Mouse (Mus musculus): ENCODE measurements around the gene Trappc12. TPM values are rescaled to one million over a fixed set of nuclear protein-coding genes. Genes with fewer than 3 reads are reported as not detected.

The Trappc12 gene
- total RNA-seq, 1 experiment: 18.9 TPM

DNA sequence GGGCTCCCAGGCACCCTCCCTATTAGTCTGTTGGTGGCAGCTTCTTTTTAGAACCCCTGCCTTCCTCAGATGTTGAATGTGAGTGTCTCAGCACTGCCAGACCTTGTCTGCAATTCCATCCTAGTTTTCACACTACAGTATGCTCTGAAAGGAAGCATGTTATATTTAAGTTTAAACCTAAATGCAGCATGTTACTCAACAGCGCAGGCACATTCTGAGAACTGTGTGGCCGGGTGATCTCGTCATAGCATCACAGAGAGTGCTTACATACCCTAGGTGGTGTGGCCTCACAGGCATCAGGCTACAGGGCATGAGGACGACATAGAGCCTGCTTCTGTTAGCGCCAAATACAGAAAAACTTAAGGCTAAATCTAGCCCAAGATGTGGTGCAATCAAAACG lies 25.4 kb upstream of the Trappc12 start:
- no peaks in the 10 kb centered on the region for H3K9me3 ChIP-seq (ENCODE audit: control insufficient read depth, insufficient read depth, low read depth, low read length)
- no peak overlapping the region for H3K9ac ChIP-seq (ENCODE audit: insufficient read depth, low read depth, low read length, poor library complexity, severe bottlenecking)
- no peaks in the 10 kb centered on the region for H3K36me3 ChIP-seq (ENCODE audit: control insufficient read depth, insufficient read depth, low read length, poor library complexity, severe bottlenecking)
- no peak overlapping the region for H3K27ac ChIP-seq (ENCODE audit: insufficient read depth, low read depth, low read length, poor library complexity, severe bottlenecking)
- no peaks in the 10 kb centered on the region for H3K4me1 ChIP-seq (ENCODE audit: control insufficient read depth in 2 of 2, insufficient read depth in 2 of 2, low read length in 2 of 2, poor library complexity in 1 of 2)
- no peak for TF ChIP-seq HCFC1 (IDR thresholded peaks at IDR 0.05; ENCODE audit: borderline replicate concordance, insufficient read depth, low read length)
- no peak for TF ChIP-seq ZC3H11A (IDR thresholded peaks at IDR 0.05; ENCODE audit: borderline replicate concordance, low read depth, low read length)
- no peak for TF ChIP-seq CHD2 (IDR thresholded peaks at IDR 0.05; ENCODE audit: low read depth, low read length)
- TF ChIP-seq ZNF384 (IDR thresholded peaks at IDR 0.05; ENCODE audit: low read depth, low read length): no peak
- TF ChIP-seq MAFK (IDR thresholded peaks at IDR 0.05; ENCODE audit: insufficient read depth, low read depth, low read length): no peak
- DNase-seq (ENCODE audit: low read depth, low spot score): no peak
- in situ Hi-C loops (cut with MboI; ENCODE audit: low sequenced_read_pairs in 2 of 2, unreplicated experiment in 2 of 2): no loop called here
- no peak overlapping the region for H3K4me3 ChIP-seq (ENCODE audit: insufficient read depth in 1 of 2, low read depth in 1 of 2, low read length in 2 of 2, poor library complexity in 1 of 2, severe bottlenecking in 1 of 2)

DNA sequence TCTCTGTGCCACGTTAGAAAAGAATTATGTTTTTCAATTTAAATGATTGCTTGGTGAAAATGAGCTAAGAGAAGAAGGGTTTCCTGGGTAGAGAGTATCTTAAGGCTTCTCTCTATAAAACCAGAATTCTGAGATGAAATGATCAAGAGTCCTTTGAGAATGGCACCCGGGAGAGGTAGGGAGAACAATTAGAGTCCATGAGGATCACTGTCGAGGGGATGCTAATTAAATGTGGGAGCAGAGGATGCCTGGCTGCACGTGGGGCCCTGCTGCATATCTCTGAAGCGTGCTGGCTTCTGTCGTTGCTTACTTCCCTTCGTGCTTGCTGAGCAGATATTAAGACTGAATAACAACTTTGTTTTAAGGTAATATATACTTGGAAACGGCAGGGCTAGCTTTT lies 24.8 kb upstream of the Trappc12 start:
- Histone ChIP-seq H3K4me3 (ENCODE audit: insufficient read depth in 1 of 2, low read depth in 1 of 2, low read length in 2 of 2, poor library complexity in 1 of 2, severe bottlenecking in 1 of 2) (no peak overlapping the region), H3K9ac (ENCODE audit: insufficient read depth, low read depth, low read length, poor library complexity, severe bottlenecking) (no peak overlapping the region), H3K27ac (ENCODE audit: insufficient read depth, low read depth, low read length, poor library complexity, severe bottlenecking) (no peak overlapping the region), H3K4me1 (ENCODE audit: control insufficient read depth in 2 of 2, insufficient read depth in 2 of 2, low read length in 2 of 2, poor library complexity in 1 of 2) (no peaks in the 10 kb centered on the region), H3K9me3 (ENCODE audit: control insufficient read depth, insufficient read depth, low read depth, low read length) (no peaks in the 10 kb centered on the region), H3K36me3 (ENCODE audit: control insufficient read depth, insufficient read depth, low read length, poor library complexity, severe bottlenecking) (no peaks in the 10 kb centered on the region)
- no peak for TF ChIP-seq MAFK (IDR thresholded peaks at IDR 0.05; ENCODE audit: insufficient read depth, low read depth, low read length)
- no peak for TF ChIP-seq ZNF384 (IDR thresholded peaks at IDR 0.05; ENCODE audit: low read depth, low read length)
- TF ChIP-seq HCFC1 (IDR thresholded peaks at IDR 0.05; ENCODE audit: borderline replicate concordance, insufficient read depth, low read length): no peak
- no peak for TF ChIP-seq CHD2 (IDR thresholded peaks at IDR 0.05; ENCODE audit: low read depth, low read length)
- no peak for TF ChIP-seq ZC3H11A (IDR thresholded peaks at IDR 0.05; ENCODE audit: borderline replicate concordance, low read depth, low read length)
- DNase-seq (ENCODE audit: low read depth, low spot score): no peak
- in situ Hi-C loops (cut with MboI; ENCODE audit: low sequenced_read_pairs in 2 of 2, unreplicated experiment in 2 of 2): no loop called here

DNA sequence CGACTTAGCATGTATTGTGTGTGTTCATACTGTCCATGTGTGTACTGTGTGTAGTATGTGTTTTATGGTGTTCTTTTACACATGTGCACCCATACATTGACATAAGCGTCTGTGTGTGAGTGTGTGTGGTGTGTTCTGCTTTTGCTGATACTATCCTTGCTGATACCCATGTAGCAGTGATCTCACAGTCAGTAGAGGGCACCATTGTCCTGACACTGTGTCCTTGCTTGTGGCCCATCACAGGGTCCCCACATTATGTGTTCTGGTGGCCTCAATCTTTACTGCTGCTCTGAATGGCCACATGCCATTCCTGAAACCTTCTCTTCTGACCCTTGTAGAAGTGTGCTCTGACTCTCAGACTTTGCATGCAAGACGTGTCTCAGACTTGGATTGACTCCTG lies 23.5 kb upstream of the Trappc12 start:
- in situ Hi-C loops (cut with MboI; ENCODE audit: low sequenced_read_pairs in 2 of 2, unreplicated experiment in 2 of 2): no loop called here
- Histone ChIP-seq H3K9ac (ENCODE audit: insufficient read depth, low read depth, low read length, poor library complexity, severe bottlenecking) (no peak overlapping the region), H3K4me3 (ENCODE audit: insufficient read depth in 1 of 2, low read depth in 1 of 2, low read length in 2 of 2, poor library complexity in 1 of 2, severe bottlenecking in 1 of 2) (no peak overlapping the region), H3K4me1 (ENCODE audit: control insufficient read depth in 2 of 2, insufficient read depth in 2 of 2, low read length in 2 of 2, poor library complexity in 1 of 2) (no peaks in the 10 kb centered on the region), H3K36me3 (ENCODE audit: control insufficient read depth, insufficient read depth, low read length, poor library complexity, severe bottlenecking) (no peaks in the 10 kb centered on the region), H3K9me3 (ENCODE audit: control insufficient read depth, insufficient read depth, low read depth, low read length) (no peaks in the 10 kb centered on the region), H3K27ac (ENCODE audit: insufficient read depth, low read depth, low read length, poor library complexity, severe bottlenecking) (no peak overlapping the region)
- TF ChIP-seq CHD2 (IDR thresholded peaks at IDR 0.05; ENCODE audit: low read depth, low read length): no peak
- TF ChIP-seq ZNF384 (IDR thresholded peaks at IDR 0.05; ENCODE audit: low read depth, low read length): no peak
- TF ChIP-seq MAFK (IDR thresholded peaks at IDR 0.05; ENCODE audit: insufficient read depth, low read depth, low read length): no peak
- no peak for TF ChIP-seq ZC3H11A (IDR thresholded peaks at IDR 0.05; ENCODE audit: borderline replicate concordance, low read depth, low read length)
- no peak for TF ChIP-seq HCFC1 (IDR thresholded peaks at IDR 0.05; ENCODE audit: borderline replicate concordance, insufficient read depth, low read length)
- no peak for DNase-seq (ENCODE audit: low read depth, low spot score)

DNA sequence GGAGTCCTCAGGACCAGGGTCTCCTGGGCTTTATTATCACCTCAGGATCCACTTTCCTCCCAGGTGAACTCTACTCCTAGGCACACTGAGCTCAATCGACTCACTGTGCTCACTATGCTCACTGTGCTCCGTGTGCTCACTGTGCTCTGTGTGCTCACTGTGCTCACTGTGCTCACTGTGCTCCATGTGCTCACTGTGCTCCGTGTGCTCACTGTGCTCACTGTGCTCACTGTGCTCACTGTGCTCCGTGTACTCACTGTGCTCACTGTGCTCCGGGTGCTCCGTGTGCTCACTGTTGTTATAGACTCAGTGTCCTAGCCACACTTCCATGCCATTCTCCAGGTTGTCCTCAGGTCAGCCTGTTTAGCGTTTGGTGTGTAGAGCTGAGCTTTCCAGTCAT lies 19.7 kb upstream of the Trappc12 start:
- Histone ChIP-seq H3K9ac (ENCODE audit: insufficient read depth, low read depth, low read length, poor library complexity, severe bottlenecking) (no peak overlapping the region), H3K4me3 (ENCODE audit: insufficient read depth in 1 of 2, low read depth in 1 of 2, low read length in 2 of 2, poor library complexity in 1 of 2, severe bottlenecking in 1 of 2) (no peak overlapping the region), H3K4me1 (ENCODE audit: control insufficient read depth in 2 of 2, insufficient read depth in 2 of 2, low read length in 2 of 2, poor library complexity in 1 of 2) (peaks cover 0 to 2% of the 10 kb centered on the region in 2 experiments; a peak in 1 of 4 replicates), H3K9me3 (ENCODE audit: control insufficient read depth, insufficient read depth, low read depth, low read length) (no peaks in the 10 kb centered on the region), H3K36me3 (ENCODE audit: control insufficient read depth, insufficient read depth, low read length, poor library complexity, severe bottlenecking) (peaks cover 8% of the 10 kb centered on the region; the same call in 1 of the 2 replicates), H3K27ac (ENCODE audit: insufficient read depth, low read depth, low read length, poor library complexity, severe bottlenecking) (no peak overlapping the region)
- TF ChIP-seq ZC3H11A (IDR thresholded peaks at IDR 0.05; ENCODE audit: borderline replicate concordance, low read depth, low read length) (no peak), ZNF384 (IDR thresholded peaks at IDR 0.05; ENCODE audit: low read depth, low read length) (no peak), HCFC1 (IDR thresholded peaks at IDR 0.05; ENCODE audit: borderline replicate concordance, insufficient read depth, low read length) (no peak), MAFK (IDR thresholded peaks at IDR 0.05; ENCODE audit: insufficient read depth, low read depth, low read length) (no peak), CHD2 (IDR thresholded peaks at IDR 0.05; ENCODE audit: low read depth, low read length) (no peak)
- DNase-seq (ENCODE audit: low read depth, low spot score): no peak
- in situ Hi-C loops (cut with MboI; ENCODE audit: low sequenced_read_pairs in 2 of 2, unreplicated experiment in 2 of 2): no loop called here

DNA sequence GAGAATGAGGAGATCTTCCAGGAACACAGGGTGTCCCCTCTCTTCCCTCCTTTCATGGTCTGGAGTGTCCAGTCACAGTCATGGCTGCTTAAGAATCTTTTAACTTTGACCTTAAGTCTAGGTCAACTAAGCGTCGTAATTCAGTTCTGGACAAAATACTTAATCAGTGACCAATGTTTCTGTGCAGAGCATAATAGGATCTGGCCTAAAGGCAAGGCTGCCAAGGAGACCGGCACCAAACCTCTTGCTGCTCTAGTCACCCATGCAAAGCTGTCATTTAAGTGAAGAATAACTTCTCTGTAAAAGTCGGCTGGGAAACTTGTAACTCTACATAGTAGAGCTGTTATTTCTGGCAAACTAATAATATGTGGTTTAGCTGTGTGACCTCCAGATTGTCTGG lies 5.7 kb upstream of the Trappc12 start:
- peaks cover 3 to 4% of the 10 kb centered on the region in 2 experiments; a peak in 2 of 4 replicates for H3K4me1 ChIP-seq (ENCODE audit: control insufficient read depth in 2 of 2, insufficient read depth in 2 of 2, low read length in 2 of 2, poor library complexity in 1 of 2)
- no peak overlapping the region for H3K9ac ChIP-seq (ENCODE audit: insufficient read depth, low read depth, low read length, poor library complexity, severe bottlenecking)
- H3K36me3 ChIP-seq (ENCODE audit: control insufficient read depth, insufficient read depth, low read length, poor library complexity, severe bottlenecking): no peaks in the 10 kb centered on the region
- H3K27ac ChIP-seq (ENCODE audit: insufficient read depth, low read depth, low read length, poor library complexity, severe bottlenecking): no peak overlapping the region
- no peak overlapping the region for H3K4me3 ChIP-seq (ENCODE audit: insufficient read depth in 1 of 2, low read depth in 1 of 2, low read length in 2 of 2, poor library complexity in 1 of 2, severe bottlenecking in 1 of 2)
- H3K9me3 ChIP-seq (ENCODE audit: control insufficient read depth, insufficient read depth, low read depth, low read length): no peaks in the 10 kb centered on the region
- in situ Hi-C loops (cut with MboI; ENCODE audit: low sequenced_read_pairs in 2 of 2, unreplicated experiment in 2 of 2): no loop called here
- no peak for DNase-seq (ENCODE audit: low read depth, low spot score)
- TF ChIP-seq CHD2 (IDR thresholded peaks at IDR 0.05; ENCODE audit: low read depth, low read length) (no peak), ZC3H11A (IDR thresholded peaks at IDR 0.05; ENCODE audit: borderline replicate concordance, low read depth, low read length) (no peak), HCFC1 (IDR thresholded peaks at IDR 0.05; ENCODE audit: borderline replicate concordance, insufficient read depth, low read length) (no peak), MAFK (IDR thresholded peaks at IDR 0.05; ENCODE audit: insufficient read depth, low read depth, low read length) (no peak), ZNF384 (IDR thresholded peaks at IDR 0.05; ENCODE audit: low read depth, low read length) (no peak)

Measured in ES-E14 (cell line).